Mouse (Mus musculus): ENCODE measurements around the gene Krt13.

Gene Krt13

GRCm38 (mm10) chr11:100121466-100121865 is at the start of gene Krt13:
Gene Krt13, minus strand, starts transcription at chr11:100121566.
- no peak for DNase-seq

GRCm38 (mm10) chr11:100168765-100169762 is 47.7 kb upstream of the Krt13 start:
- DNase-seq, result peak; percentile 84

GRCm38 (mm10) chr11:100168071-100168470 is 46.7 kb upstream of the Krt13 start:
- no peak for DNase-seq

GRCm38 (mm10) chr11:100164392-100164791 is 43.0 kb upstream of the Krt13 start:
- no peak for DNase-seq

- no peak for DNase-seq
Observed at GRCm38 (mm10) chr11:100157908-100158477, 36.6 kb upstream of the Krt13 start.

- no peak for DNase-seq
Observed at GRCm38 (mm10) chr11:100157331-100157730, 36.0 kb upstream of the Krt13 start.

- no peak for DNase-seq
Observed at GRCm38 (mm10) chr11:100155497-100156255, 34.3 kb upstream of the Krt13 start.

- no peak for DNase-seq
Observed at GRCm38 (mm10) chr11:100148615-100149330, 27.4 kb upstream of the Krt13 start, which contains the start of gene Krt19. Gene Krt19, minus strand, starts transcription at chr11:100148665.

- DNase-seq, result no peak
Observed at GRCm38 (mm10) chr11:100147566-100148353, 26.4 kb upstream of the Krt13 start.

- no peak for DNase-seq
Observed at GRCm38 (mm10) chr11:100145858-100146560, 24.6 kb upstream of the Krt13 start.

- no peak for DNase-seq
Observed at GRCm38 (mm10) chr11:100145104-100145503, 23.7 kb upstream of the Krt13 start.

- DNase-seq, result no peak
Observed at GRCm38 (mm10) chr11:100140966-100141365, 19.6 kb upstream of the Krt13 start.

- DNase-seq, result no peak
Observed at GRCm38 (mm10) chr11:100139391-100139790, 18.0 kb upstream of the Krt13 start.

GRCm38 (mm10) chr11:100138809-100139208 is 17.4 kb upstream of the Krt13 start:
- DNase-seq, result no peak

- no peak for DNase-seq
Observed at GRCm38 (mm10) chr11:100137693-100138092, 16.3 kb upstream of the Krt13 start.

- no peak for DNase-seq
Observed at GRCm38 (mm10) chr11:100136559-100136958, 15.2 kb upstream of the Krt13 start.

- no peak for DNase-seq
Observed at GRCm38 (mm10) chr11:100135731-100136130, 14.4 kb upstream of the Krt13 start, which contains the start of gene Krt15. Gene Krt15, minus strand, starts transcription at chr11:100135928.

- no peak for DNase-seq
Observed at GRCm38 (mm10) chr11:100124901-100125300, 3.5 kb upstream of the Krt13 start.

- no peak for DNase-seq
Observed at GRCm38 (mm10) chr11:100120331-100120730, 1.0 kb downstream of the Krt13 start.

- DNase-seq, result no peak
Observed at GRCm38 (mm10) chr11:100113742-100114029, 7.7 kb downstream of the Krt13 start.

Data from embryo, embryonic 11 days (tissue).